Mouse (Mus musculus): ENCODE results near the gene Cebpzos.

Gene Cebpzos

DNA sequence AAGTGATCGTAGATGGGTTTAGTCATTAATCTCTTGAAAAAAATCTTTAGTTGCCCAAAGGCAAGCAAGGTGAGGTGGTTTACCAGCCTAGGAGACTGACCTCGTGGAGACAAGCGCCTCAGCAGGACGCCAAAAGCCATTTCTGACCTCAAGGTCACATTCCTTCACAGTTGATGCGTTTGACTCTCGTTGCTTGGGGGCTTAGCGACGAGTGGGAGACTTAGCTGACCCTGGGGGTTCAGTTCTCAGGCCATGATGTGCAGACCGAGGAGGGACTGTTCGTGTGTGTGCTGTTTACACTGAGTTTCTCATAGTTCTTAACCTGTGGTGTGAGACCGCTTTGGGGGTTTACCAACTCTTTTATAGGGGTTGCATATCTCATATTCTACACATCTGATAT is 26.3 kb downstream of the Cebpzos start:
- DNase-seq, result no peak

GRCm38 (mm10) chr17:78951225-78951624 is 34.9 kb downstream of the Cebpzos start:
- DNase-seq, result no peak

- no peak for DNase-seq
These were observed 35.8 kb downstream of the Cebpzos start for GRCm38 (mm10) chr17:78952070-78952469.

DNA sequence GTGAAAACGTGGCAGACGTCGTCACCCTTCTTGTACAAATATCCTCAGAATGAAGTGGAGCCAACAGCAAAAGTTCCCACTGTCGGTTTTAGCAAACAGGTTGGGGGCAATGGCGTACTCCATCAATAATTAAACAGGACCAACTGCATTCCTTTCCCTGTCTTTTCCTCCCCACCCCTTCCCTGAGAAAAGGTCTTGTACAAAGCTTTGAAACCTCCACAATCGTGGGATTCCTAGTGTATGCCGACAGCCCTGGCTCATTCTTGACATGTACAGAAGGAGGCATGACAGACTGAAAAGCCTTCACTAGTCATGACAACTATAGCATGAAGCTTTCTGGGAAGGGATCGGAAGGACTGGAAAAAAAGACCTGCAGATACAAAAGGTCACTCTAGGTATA is 36.9 kb downstream of the Cebpzos start:
- DNase-seq, result no peak

- DNase-seq, result no peak
These were observed 43.2 kb downstream of the Cebpzos start for GRCm38 (mm10) chr17:78959473-78959872.

GRCm38 (mm10) chr17:78964387-78964786 is 48.1 kb downstream of the Cebpzos start:
- no peak for DNase-seq

- no peak for DNase-seq
These were observed 50.0 kb downstream of the Cebpzos start for GRCm38 (mm10) chr17:78966092-78966883.

- DNase-seq, result no peak
These were observed 52.2 kb downstream of the Cebpzos start for GRCm38 (mm10) chr17:78968500-78968899.

Measured in kidney, postnatal 14 days (tissue).